Mouse (Mus musculus) brain, embryonic 14.5 days (tissue): ENCODE measurements around the gene Chpf.

Experiments
- CTCF ChIP-seq: fragments of 200-500 bp; IDR thresholded peaks from 2 replicates; pipeline ENCODE4 v1.5.1; 2012; ENCODE audit warnings: inconsistent platforms, mild to moderate bottlenecking, moderate library complexity, borderline replicate concordance; ENCODE audit not compliant: insufficient read depth, insufficient read length; ENCODE audit errors: extremely low read depth
- POLR2A ChIP-seq: fragments of 200-500 bp; IDR thresholded peaks from 2 replicates; pipeline ENCODE4 v1.6.1; 2012; ENCODE audit warnings: mild to moderate bottlenecking, inconsistent platforms, borderline replicate concordance; ENCODE audit not compliant: poor library complexity, insufficient read depth, insufficient read length, severe bottlenecking; ENCODE audit errors: extremely low read depth

- TF ChIP-seq CTCF (no peak), POLR2A (no peak)
Observed at GRCm38 (mm10) chr1:75517984-75518383, 38.9 kb upstream of the Chpf start.
